Mouse (Mus musculus) midbrain, embryonic 16.5 days (tissue): ENCODE measurements around the gene Fam19a5. TPM values are rescaled to one million over a fixed set of nuclear protein-coding genes. Genes with fewer than 3 reads are reported as not detected.

ENCODE experiments used
- ATAC-seq: fragments of 200-750 bp; cut with Nextera tagmentation; 2 replicates; pipeline ENCODE4 v1.8.0; 2017; ENCODE audit warnings: moderate TSS enrichment
- H3K27ac ChIP-seq: fragments of 300-500 bp; sonication (generic); 2 replicates; pipeline ENCODE4 v1.5.1; 2014; ENCODE audit warnings: mild to moderate bottlenecking, low read length, mixed read lengths
- H3K27me3 ChIP-seq: fragments of 300-500 bp; sonication (generic); 2 replicates; pipeline ENCODE4 v1.6.1; 2014; ENCODE audit warnings: low read depth, low read length, mixed read lengths; ENCODE audit not compliant: control insufficient read depth, insufficient read depth
- H3K36me3 ChIP-seq: fragments of 300-500 bp; sonication (generic); 2 replicates; pipeline ENCODE4 v1.6.1; 2014; ENCODE audit warnings: mild to moderate bottlenecking, low read length, moderate library complexity, mixed read lengths; ENCODE audit not compliant: control insufficient read depth, insufficient read depth
- H3K4me1 ChIP-seq: fragments of 300-500 bp; sonication (generic); 2 replicates; pipeline ENCODE4 v1.6.1; 2014; ENCODE audit warnings: mild to moderate bottlenecking, low read length, mixed read lengths; ENCODE audit not compliant: control insufficient read depth, insufficient read depth
- H3K4me2 ChIP-seq: fragments of 300-500 bp; sonication (generic); 2 replicates; pipeline ENCODE4 v1.6.1; 2014; ENCODE audit warnings: mild to moderate bottlenecking, low read length, mixed read lengths
- H3K4me3 ChIP-seq: fragments of 300-500 bp; sonication (generic); 2 replicates; pipeline ENCODE4 v1.5.1; 2014; ENCODE audit warnings: low read depth, mild to moderate bottlenecking, low read length, moderate library complexity, mixed read lengths
- H3K9ac ChIP-seq: fragments of 300-500 bp; sonication (generic); 2 replicates; pipeline ENCODE4 v1.6.1; 2014; ENCODE audit warnings: low read depth, low read length, mixed read lengths
- H3K9me3 ChIP-seq: fragments of 300-500 bp; sonication (generic); replicated peaks from 2 replicates; pipeline ENCODE4 v1.6.1; 2014; ENCODE audit warnings: mild to moderate bottlenecking, low read length, mixed read lengths; ENCODE audit not compliant: control insufficient read depth, poor library complexity, severe bottlenecking
- WGBS: fragments of 180-500 bp; shearing (Covaris S2); extraction: QIAGEN DNeasy Blood & Tissue Kit; methylation state at CpG from one replicate; pipeline ENCODE4 v1.1.7; 2014; 5-methylcytosine and 5-hydroxymethylcytosine counted together
- microRNA-seq: library from miRNA; unstranded; fragments of <30 nt; microRNA quantifications from one replicate; pipeline ENCODE4, GENCODE M21; 2017
- polyA plus RNA-seq: library from polyadenylated mRNA; unstranded; fragments of >200 nt; fragmentation: Nextera tagmentation; extraction: Ambion mirVana; gene quantifications from 2 replicates; pipeline ENCODE4 v1.2.1, GENCODE M21; 2015

Gene Fam19a5
- polyA plus RNA-seq, 1 experiment from 2014 or later = 28.5 TPM

DNA sequence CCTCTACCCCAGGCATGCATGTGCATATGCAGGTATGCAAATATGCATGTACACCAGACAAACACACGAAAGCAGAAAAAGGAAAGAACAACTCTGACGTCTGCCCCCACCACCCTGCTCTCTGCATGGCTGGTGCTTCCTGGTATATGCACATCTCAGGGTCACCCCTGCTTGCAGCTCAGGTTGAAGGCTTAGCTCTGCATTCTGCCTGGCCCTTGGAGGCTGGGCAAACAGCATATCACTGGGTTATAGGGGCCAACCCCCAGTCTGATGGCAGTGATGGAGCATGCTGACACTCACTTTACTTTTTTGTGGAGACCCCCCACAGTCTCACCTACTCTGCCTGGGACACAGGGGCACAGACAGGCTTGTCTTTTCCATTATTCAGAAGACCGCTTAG is 252.5 kb downstream of the Fam19a5 start:
- 76% methylated on average over 3 of the region's 3 CpGs for WGBS
- Histone ChIP-seq H3K9ac (no peak overlapping the region), H3K27me3 (no peaks in the 10 kb centered on the region), H3K27ac (no peak overlapping the region), H3K9me3 (no peaks in the 10 kb centered on the region), H3K36me3 (no peaks in the 10 kb centered on the region), H3K4me2 (no peak overlapping the region), H3K4me1 (no peaks in the 10 kb centered on the region), H3K4me3 (no peak overlapping the region)
- no peak for ATAC-seq

Small RNA genes lying within 50 kb of the gene (microRNA-seq; reads per million reads assigned to microRNA genes)
- gene Mir6393 = not detected
